8 mouse cellular contexts compared by ENCODE assay signal in the genomic region with DNA sequence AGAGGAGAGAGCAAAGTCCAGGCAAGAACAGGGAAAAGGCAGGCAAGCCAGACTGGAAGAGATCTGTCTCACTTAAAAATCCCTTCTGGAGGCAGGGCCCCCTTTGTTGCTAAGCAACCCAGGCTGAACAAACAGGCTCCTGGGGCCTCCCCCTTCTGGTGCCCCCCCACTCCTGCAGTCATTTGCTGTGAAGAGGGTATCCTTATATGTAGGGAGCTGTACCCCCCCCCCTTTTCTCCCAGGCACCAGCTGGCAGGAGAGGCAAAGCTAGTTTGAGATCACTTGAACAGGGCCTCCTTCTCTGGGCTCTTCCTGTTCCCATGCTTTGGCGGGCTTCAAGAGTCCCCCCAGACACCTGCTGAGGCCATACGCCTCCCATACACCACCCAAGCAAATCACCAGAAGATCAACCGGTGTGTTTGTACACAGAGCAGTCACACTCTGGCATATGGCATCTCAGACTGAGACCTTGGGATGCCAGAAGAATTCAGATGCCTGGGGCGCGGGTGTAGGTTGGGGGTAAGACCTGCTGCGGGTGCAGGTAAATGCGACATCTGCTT.
DNase-seq lines count a peak whose midpoint lies in the region; ATAC-seq lines count a peak whose summit lies in the region.

No protein-coding gene starts in this region.

- H3K4me1 ChIP-seq in hindbrain, embryonic 11.5 days (replicated peaks; ENCODE audit: control insufficient read depth, insufficient read depth, low read length) = peaks cover 40% of the 10 kb centered on the region
- H3K4me1 ChIP-seq in midbrain, embryonic 14.5 days (ENCODE audit: control insufficient read depth, insufficient read depth, low read length) = peaks cover 74% of the 10 kb centered on the region

- peak overlapping the region; percentile 97 for H3K27ac ChIP-seq in hindbrain, embryonic 11.5 days (ENCODE audit: low read depth, low read length)
- peak overlapping the region; percentile 91 for H3K27ac ChIP-seq in midbrain, embryonic 14.5 days (replicated peaks; ENCODE audit: low read depth, low read length)

- H3K9me3 ChIP-seq in hindbrain, embryonic 11.5 days (ENCODE audit: control insufficient read depth, low read length) = no peaks in the 10 kb centered on the region
- H3K9me3 ChIP-seq in midbrain, embryonic 14.5 days (ENCODE audit: control insufficient read depth, low read length) = no peaks in the 10 kb centered on the region

- 37% methylated on average over 7 of the region's 7 CpGs for WGBS in hindbrain, embryonic 11.5 days
- 11% methylated on average over 7 of the region's 7 CpGs for WGBS in midbrain, embryonic 14.5 days

- H3K4me3 ChIP-seq in hindbrain, embryonic 11.5 days (ENCODE audit: low read depth, low read length) = no peak overlapping the region
- H3K4me3 ChIP-seq in midbrain, embryonic 14.5 days (replicated peaks; ENCODE audit: low read depth, low read length) = no peak overlapping the region

- DNase-seq in left cerebral cortex, postnatal 10 days (ENCODE audit: extremely low spot score in 1 of 2, low spot score in 2 of 2) = peak; percentile 62 to 63
- no peak for DNase-seq in left cerebral cortex, adult 18-20 months (ENCODE audit: low spot score in 2 of 2)
- peak; percentile 70 to 71 for DNase-seq in cerebellum, postnatal 25 days
- peak; percentile 84 for DNase-seq in hindbrain, embryonic 11.5 days (ENCODE audit: low spot score)
- DNase-seq in midbrain, embryonic 14.5 days = peak; percentile 87
- DNase-seq in urinary bladder, postnatal 25 days (ENCODE audit: low spot score) = no peak
- no peak for DNase-seq in adrenal gland, postnatal 36 days
- DNase-seq in spleen, postnatal 10 days (ENCODE audit: low spot score in 2 of 2) = no peak

- H3K27me3 ChIP-seq in hindbrain, embryonic 11.5 days (ENCODE audit: control insufficient read depth, insufficient read depth, low read length) = no peaks in the 10 kb centered on the region
- no peaks in the 10 kb centered on the region for H3K27me3 ChIP-seq in midbrain, embryonic 14.5 days (ENCODE audit: control insufficient read depth, insufficient read depth, low read length)

- no peaks in the 10 kb centered on the region for H3K36me3 ChIP-seq in hindbrain, embryonic 11.5 days (ENCODE audit: control insufficient read depth, insufficient read depth, low read length)
- no peaks in the 10 kb centered on the region for H3K36me3 ChIP-seq in midbrain, embryonic 14.5 days (ENCODE audit: control insufficient read depth, insufficient read depth, low read length)

- peak overlapping the region; percentile 32 for H3K4me2 ChIP-seq in hindbrain, embryonic 11.5 days (replicated peaks; ENCODE audit: low read depth, low read length)
- peak overlapping the region; percentile 12 for H3K4me2 ChIP-seq in midbrain, embryonic 14.5 days (ENCODE audit: low read length)

- H3K9ac ChIP-seq in hindbrain, embryonic 11.5 days (ENCODE audit: low read depth, low read length) = peak overlapping the region; percentile 45
- H3K9ac ChIP-seq in midbrain, embryonic 14.5 days (replicated peaks; ENCODE audit: low read length) = no peak overlapping the region; the same call in 1 of the 2 replicates

- peak; percentile 85 for ATAC-seq in hindbrain, embryonic 11.5 days (ENCODE audit: low FRiP score)
- peak; percentile 88 for ATAC-seq in midbrain, embryonic 14.5 days (ENCODE audit: low FRiP score, low TSS enrichment)

- intact Hi-C loops in left cerebral cortex, postnatal 10 days (cut with DNase I) = no loop called here

Comparison
In these comparisons a context has a peak if more than half of its experiments do, and no peak if none do; other contexts are left out.
1. DNase-seq: peak in left cerebral cortex, postnatal 10 days (2 of 2), cerebellum, postnatal 25 days (2 of 2), hindbrain, embryonic 11.5 days (single experiment) and midbrain, embryonic 14.5 days (single experiment); none in left cerebral cortex, adult 18-20 months (0 of 2), urinary bladder, postnatal 25 days (single experiment), adrenal gland, postnatal 36 days (0 of 2) and spleen, postnatal 10 days (0 of 2).